Mouse (Mus musculus) splenic B cell, adult 2 months (primary cell): ENCODE measurements around the gene Pip5k1a.
A peak's percentile ranks its signal among the peaks of the same experiment; 100 is the strongest.
"Not testable (repeated sequence)": the region's sequence is repeated elsewhere in the genome, so short reads cannot be mapped to it uniquely, and the experiment has no call there.

Experiments
- DNase-seq: peaks from one replicate; pipeline ENCODE4 v3.0.0-alpha.2; 2011; ENCODE audit warnings: low read depth, low spot score
- H3K27me3 ChIP-seq: 2 replicates; pipeline ENCODE4 v1.6.1; 2012; ENCODE audit warnings: mild to moderate bottlenecking, low read length, moderate library complexity, mixed read lengths; ENCODE audit not compliant: control insufficient read depth, poor library complexity, insufficient read depth, severe bottlenecking
- H3K36me3 ChIP-seq: 2 replicates; pipeline ENCODE4 v1.6.1; 2012; ENCODE audit warnings: mild to moderate bottlenecking, low read length, moderate library complexity, mixed read lengths; ENCODE audit not compliant: control insufficient read depth, poor library complexity, insufficient read depth, severe bottlenecking

The Pip5k1a gene

GRCm38 (mm10) chr3:95133176-95133575 is 26.4 kb upstream of the Pip5k1a start:
- DNase-seq: no peak
- peaks cover 11% of the 10 kb centered on the region for H3K36me3 ChIP-seq

GRCm38 (mm10) chr3:95132389-95132788 is 25.7 kb upstream of the Pip5k1a start:
- not testable (repeated sequence) for H3K27me3 ChIP-seq, DNase-seq, H3K36me3 ChIP-seq

More at GRCm38 (mm10) chr3:95133176-95133575, 26.4 kb upstream of the Pip5k1a start:
- no peaks in the 10 kb centered on the region for H3K27me3 ChIP-seq

- Histone ChIP-seq H3K27me3 (no peaks in the 10 kb centered on the region), H3K36me3 (peaks cover 8% of the 10 kb centered on the region)
- DNase-seq: no peak
These were observed 23.4 kb upstream of the Pip5k1a start for GRCm38 (mm10) chr3:95130081-95130480.

- no peaks in the 10 kb centered on the region for H3K27me3 ChIP-seq
- no peak for DNase-seq
- peaks cover 8% of the 10 kb centered on the region for H3K36me3 ChIP-seq
These were observed 22.5 kb upstream of the Pip5k1a start for GRCm38 (mm10) chr3:95129226-95129651.

- Histone ChIP-seq H3K36me3 (peaks cover 14% of the 10 kb centered on the region), H3K27me3 (no peaks in the 10 kb centered on the region)
- DNase-seq: no peak
These were observed 18.2 kb upstream of the Pip5k1a start for GRCm38 (mm10) chr3:95124972-95125371.

GRCm38 (mm10) chr3:95124246-95124645 is 17.5 kb upstream of the Pip5k1a start, which contains the start of gene Tmod4:
Gene Tmod4 (plus strand): TSS chr3:95124476.
- Histone ChIP-seq H3K36me3 (peaks cover 11% of the 10 kb centered on the region), H3K27me3 (no peaks in the 10 kb centered on the region)
- peak; percentile 40 for DNase-seq

- DNase-seq: no peak
- H3K27me3 ChIP-seq: no peaks in the 10 kb centered on the region
- peaks cover 11% of the 10 kb centered on the region for H3K36me3 ChIP-seq
These were observed 14.8 kb upstream of the Pip5k1a start for GRCm38 (mm10) chr3:95121580-95121979.

GRCm38 (mm10) chr3:95117751-95118150 is 11.0 kb upstream of the Pip5k1a start:
- Histone ChIP-seq H3K27me3 (no peaks in the 10 kb centered on the region), H3K36me3 (peaks cover 11% of the 10 kb centered on the region)
- DNase-seq: no peak

- Histone ChIP-seq H3K36me3 (no peaks in the 10 kb centered on the region; the same call in 1 of the 2 replicates), H3K27me3 (no peaks in the 10 kb centered on the region)
- no peak for DNase-seq
These were observed 6.0 kb upstream of the Pip5k1a start for GRCm38 (mm10) chr3:95112760-95113159.

GRCm38 (mm10) chr3:95110911-95111726 is 4.4 kb upstream of the Pip5k1a start, which contains the start of gene Vps72:
Gene Vps72 (plus strand): TSS chr3:95111022.
- DNase-seq: peak; percentile 90
- no peaks in the 10 kb centered on the region for H3K27me3 ChIP-seq
- no peaks in the 10 kb centered on the region; the same call in 1 of the 2 replicates for H3K36me3 ChIP-seq

- no peaks in the 10 kb centered on the region for H3K36me3 ChIP-seq
- no peaks in the 10 kb centered on the region for H3K27me3 ChIP-seq
- peak; percentile 26 for DNase-seq
These were observed 1.2 kb upstream of the Pip5k1a start for GRCm38 (mm10) chr3:95107898-95108297.

- not testable (repeated sequence) for DNase-seq, H3K36me3 ChIP-seq, H3K27me3 ChIP-seq
These were observed 578 bp upstream of the Pip5k1a start for GRCm38 (mm10) chr3:95107308-95107707.

GRCm38 (mm10) chr3:95105586-95106337 is 968 bp downstream of the Pip5k1a start:
- Histone ChIP-seq H3K36me3 (no peaks in the 10 kb centered on the region), H3K27me3 (no peaks in the 10 kb centered on the region)
- peak; percentile 34 for DNase-seq

GRCm38 (mm10) chr3:95105121-95105520 is 1.6 kb downstream of the Pip5k1a start:
- no peaks in the 10 kb centered on the region for H3K36me3 ChIP-seq
- H3K27me3 ChIP-seq: no peaks in the 10 kb centered on the region
- DNase-seq: no peak

- DNase-seq: no peak
- Histone ChIP-seq H3K36me3 (0 out of 2 replicates have a peak, but pooled peaks cover 2% of the 10 kb centered on the region), H3K27me3 (no peaks in the 10 kb centered on the region)
These were observed 5.9 kb downstream of the Pip5k1a start for GRCm38 (mm10) chr3:95100854-95101253.
